Mouse (Mus musculus): ENCODE measurements around the gene Med25.

- no peak for TF ChIP-seq POLR2A (IDR thresholded peaks at IDR 0.05; ENCODE audit: borderline replicate concordance, insufficient read depth, low read length)
- TF ChIP-seq CTCF (IDR thresholded peaks at IDR 0.05; ENCODE audit: borderline replicate concordance, insufficient read depth, low read depth, low read length), result no peak
Observed at GRCm38 (mm10) chr7:44919127-44919526, 26.6 kb upstream of the Med25 start.

Data from cerebellum, adult 2 months (tissue).